Mouse (Mus musculus): Measurements from ENCODE around the gene Me3.

DNA sequence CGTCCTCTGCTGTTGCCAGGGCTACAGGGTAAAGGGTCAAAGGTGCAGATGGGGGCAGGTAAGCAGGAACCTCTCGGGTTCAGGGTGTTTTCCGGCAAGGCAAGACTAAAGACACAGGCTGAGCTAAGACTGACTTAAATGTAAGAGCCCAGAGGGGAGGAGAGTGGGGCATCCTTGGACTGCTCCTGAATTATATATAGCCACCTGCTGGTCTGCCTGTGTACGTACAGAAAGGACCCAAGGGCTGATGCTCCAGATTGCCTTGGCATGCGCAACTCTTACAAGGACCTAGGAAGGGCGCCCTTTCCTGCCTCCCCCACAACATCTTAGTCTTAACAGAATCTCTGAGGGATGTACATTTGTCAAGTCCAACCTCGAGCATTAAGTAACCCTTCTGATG is 197.0 kb downstream of the Me3 start:
- TF ChIP-seq HCFC1 (IDR thresholded peaks at IDR 0.05; ENCODE audit: borderline replicate concordance, insufficient read depth, low read length): no peak
- TF ChIP-seq ZNF384 (IDR thresholded peaks at IDR 0.05; ENCODE audit: low read depth, low read length): no peak
